Mouse (Mus musculus) midbrain, embryonic 11.5 days (tissue): ENCODE data around the gene Emcn. TPM values are rescaled to one million over a fixed set of nuclear protein-coding genes. Genes with fewer than 3 reads are reported as not detected.

Experiments
- ATAC-seq: fragments of 200-750 bp; cut with Nextera tagmentation; 2 replicates; pipeline ENCODE4 v1.8.0; 2017; ENCODE audit warnings: moderate TSS enrichment, moderate library complexity; ENCODE audit not compliant: low FRiP score
- DNase-seq: peaks from one replicate; pipeline ENCODE4 v3.0.0; 2015; ENCODE audit warnings: low spot score; ENCODE audit errors: missing footprints
- H3K27ac ChIP-seq: fragments of 300-500 bp; sonication (generic); 2 replicates; pipeline ENCODE4 v1.5.1; 2014; ENCODE audit warnings: low read depth, low read length
- H3K27me3 ChIP-seq: fragments of 300-500 bp; sonication (generic); 2 replicates; pipeline ENCODE4 v1.6.1; 2014; ENCODE audit warnings: mild to moderate bottlenecking, low read length, moderate library complexity, mixed read lengths; ENCODE audit not compliant: control insufficient read depth, insufficient read depth
- H3K36me3 ChIP-seq: fragments of 300-500 bp; sonication (generic); 2 replicates; pipeline ENCODE4 v1.6.1; 2014; ENCODE audit warnings: mild to moderate bottlenecking, low read length, moderate library complexity, mixed read lengths; ENCODE audit not compliant: control insufficient read depth, insufficient read depth
- H3K4me1 ChIP-seq: fragments of 300-500 bp; sonication (generic); 2 replicates; pipeline ENCODE4 v1.6.1; 2014; ENCODE audit warnings: low read length; ENCODE audit not compliant: control insufficient read depth, insufficient read depth
- H3K4me2 ChIP-seq: fragments of 300-500 bp; sonication (generic); 2 replicates; pipeline ENCODE4 v1.6.1; 2014; ENCODE audit warnings: mild to moderate bottlenecking, moderate library complexity
- H3K4me3 ChIP-seq: fragments of 300-500 bp; sonication (generic); 2 replicates; pipeline ENCODE4 v1.5.1; 2014; ENCODE audit warnings: low read depth, low read length
- H3K9ac ChIP-seq: fragments of 300-500 bp; sonication (generic); 2 replicates; pipeline ENCODE4 v1.6.1; 2014; ENCODE audit warnings: low read length
- H3K9me3 ChIP-seq: fragments of 300-500 bp; sonication (generic); 2 replicates; pipeline ENCODE4 v1.6.1; 2016; ENCODE audit warnings: low read length; ENCODE audit not compliant: control insufficient read depth
- WGBS: fragments of 180-500 bp; shearing (Covaris S2); extraction: QIAGEN DNeasy Blood & Tissue Kit; methylation state at CpG from one replicate; pipeline ENCODE4 v1.1.7; 2014; 5-methylcytosine and 5-hydroxymethylcytosine counted together
- polyA plus RNA-seq: library from polyadenylated mRNA; unstranded; fragments of >200 nt; fragmentation: Nextera tagmentation; extraction: Ambion mirVana; gene quantifications from 2 replicates; pipeline ENCODE4 v1.2.1, GENCODE M21; 2014

The Emcn gene
- polyA plus RNA-seq, 1 experiment from 2014 or later, result 27.5 TPM

GRCm38 (mm10) chr3:137318371-137318770 is 22.5 kb upstream of the Emcn start:
- no peaks in the 10 kb centered on the region for H3K4me1 ChIP-seq
- no peaks in the 10 kb centered on the region for H3K36me3 ChIP-seq
- no peak overlapping the region for H3K27ac ChIP-seq
- no peaks in the 10 kb centered on the region for H3K9me3 ChIP-seq
- no peak overlapping the region for H3K4me2 ChIP-seq
- ATAC-seq (no peak), DNase-seq (no peak)
- no peak overlapping the region for H3K4me3 ChIP-seq
- H3K9ac ChIP-seq, result no peak overlapping the region
- WGBS, result 89% methylated on average over 2 of the region's 2 CpGs
- H3K27me3 ChIP-seq, result no peaks in the 10 kb centered on the region

GRCm38 (mm10) chr3:137319950-137320349 is 20.9 kb upstream of the Emcn start:
- no peak for DNase-seq
- Histone ChIP-seq H3K27ac (no peak overlapping the region), H3K9ac (no peak overlapping the region), H3K9me3 (no peaks in the 10 kb centered on the region), H3K27me3 (no peaks in the 10 kb centered on the region), H3K4me2 (no peak overlapping the region), H3K4me3 (no peak overlapping the region), H3K4me1 (no peaks in the 10 kb centered on the region), H3K36me3 (no peaks in the 10 kb centered on the region)
- 65% methylated on average over 1 of the region's 1 CpGs for WGBS
- no peak for ATAC-seq

- Histone ChIP-seq H3K4me2 (no peak overlapping the region), H3K4me1 (no peaks in the 10 kb centered on the region), H3K27ac (no peak overlapping the region), H3K27me3 (no peaks in the 10 kb centered on the region), H3K9me3 (no peaks in the 10 kb centered on the region), H3K9ac (no peak overlapping the region), H3K4me3 (no peak overlapping the region), H3K36me3 (no peaks in the 10 kb centered on the region)
- DNase-seq (no peak), ATAC-seq (peak; percentile 88)
- 70% methylated on average over 12 of the region's 12 CpGs for WGBS
Measured at GRCm38 (mm10) chr3:137322304-137322703, 18.6 kb upstream of the Emcn start.

GRCm38 (mm10) chr3:137329898-137330297 is 11.0 kb upstream of the Emcn start:
- H3K27ac ChIP-seq, result no peak overlapping the region
- H3K4me1 ChIP-seq, result no peaks in the 10 kb centered on the region
- no peak overlapping the region for H3K4me2 ChIP-seq
- no peak overlapping the region for H3K9ac ChIP-seq
- H3K36me3 ChIP-seq, result no peaks in the 10 kb centered on the region
- H3K4me3 ChIP-seq, result no peak overlapping the region
- ATAC-seq (no peak), DNase-seq (no peak)
- H3K27me3 ChIP-seq, result no peaks in the 10 kb centered on the region
- H3K9me3 ChIP-seq, result no peaks in the 10 kb centered on the region
- WGBS, result 68% methylated on average over 9 of the region's 9 CpGs

GRCm38 (mm10) chr3:137330950-137331349 is 9.9 kb upstream of the Emcn start:
- Histone ChIP-seq H3K9ac (no peak overlapping the region), H3K4me2 (no peak overlapping the region), H3K4me3 (no peak overlapping the region), H3K36me3 (no peaks in the 10 kb centered on the region), H3K4me1 (no peaks in the 10 kb centered on the region), H3K27ac (no peak overlapping the region), H3K27me3 (no peaks in the 10 kb centered on the region), H3K9me3 (no peaks in the 10 kb centered on the region)
- 83% methylated on average over 4 of the region's 4 CpGs for WGBS
- no peak for ATAC-seq
- DNase-seq, result no peak

- Histone ChIP-seq H3K9me3 (no peaks in the 10 kb centered on the region), H3K27me3 (no peaks in the 10 kb centered on the region), H3K27ac (no peak overlapping the region), H3K4me2 (no peak overlapping the region), H3K4me1 (no peaks in the 10 kb centered on the region), H3K36me3 (no peaks in the 10 kb centered on the region), H3K4me3 (no peak overlapping the region), H3K9ac (no peak overlapping the region)
- ATAC-seq (no peak), DNase-seq (no peak)
- WGBS, result 77% methylated on average over 4 of the region's 4 CpGs
Measured at GRCm38 (mm10) chr3:137332531-137332930, 8.3 kb upstream of the Emcn start.

GRCm38 (mm10) chr3:137335957-137336356 is 4.9 kb upstream of the Emcn start:
- Histone ChIP-seq H3K4me2 (no peak overlapping the region), H3K4me3 (no peak overlapping the region), H3K9ac (no peak overlapping the region), H3K27me3 (no peaks in the 10 kb centered on the region), H3K9me3 (no peaks in the 10 kb centered on the region), H3K36me3 (no peaks in the 10 kb centered on the region), H3K27ac (no peak overlapping the region), H3K4me1 (no peaks in the 10 kb centered on the region)
- DNase-seq (no peak), ATAC-seq (no peak)
- WGBS, result 95% methylated on average over 4 of the region's 4 CpGs

GRCm38 (mm10) chr3:137343446-137343845 is 2.6 kb downstream of the Emcn start:
- Histone ChIP-seq H3K9me3 (no peaks in the 10 kb centered on the region), H3K27ac (no peak overlapping the region), H3K36me3 (no peaks in the 10 kb centered on the region), H3K9ac (no peak overlapping the region), H3K4me3 (no peak overlapping the region), H3K4me2 (no peak overlapping the region), H3K4me1 (no peaks in the 10 kb centered on the region), H3K27me3 (no peaks in the 10 kb centered on the region)
- WGBS, result 85% methylated on average over 5 of the region's 5 CpGs
- ATAC-seq (no peak), DNase-seq (no peak)

GRCm38 (mm10) chr3:137351882-137352281 is 11.0 kb downstream of the Emcn start:
- no peak overlapping the region for H3K4me3 ChIP-seq
- WGBS, result 86% methylated on average over 5 of the region's 5 CpGs
- H3K9ac ChIP-seq, result no peak overlapping the region
- no peak overlapping the region for H3K4me2 ChIP-seq
- no peak overlapping the region for H3K27ac ChIP-seq
- no peaks in the 10 kb centered on the region for H3K4me1 ChIP-seq
- no peak for ATAC-seq
- no peaks in the 10 kb centered on the region for H3K36me3 ChIP-seq
- H3K9me3 ChIP-seq, result no peaks in the 10 kb centered on the region
- H3K27me3 ChIP-seq, result no peaks in the 10 kb centered on the region
- peak; percentile 4 for DNase-seq

- DNase-seq (peak; percentile 53), ATAC-seq (no peak)
- Histone ChIP-seq H3K27me3 (no peaks in the 10 kb centered on the region), H3K4me3 (no peak overlapping the region), H3K9me3 (no peaks in the 10 kb centered on the region), H3K27ac (no peak overlapping the region), H3K4me2 (no peak overlapping the region), H3K9ac (no peak overlapping the region), H3K36me3 (no peaks in the 10 kb centered on the region), H3K4me1 (no peaks in the 10 kb centered on the region)
- 85% methylated on average over 4 of the region's 4 CpGs for WGBS
Measured at GRCm38 (mm10) chr3:137356697-137357096, 15.8 kb downstream of the Emcn start.
